22 mouse cellular contexts compared by ENCODE assay signal in the genomic region with DNA sequence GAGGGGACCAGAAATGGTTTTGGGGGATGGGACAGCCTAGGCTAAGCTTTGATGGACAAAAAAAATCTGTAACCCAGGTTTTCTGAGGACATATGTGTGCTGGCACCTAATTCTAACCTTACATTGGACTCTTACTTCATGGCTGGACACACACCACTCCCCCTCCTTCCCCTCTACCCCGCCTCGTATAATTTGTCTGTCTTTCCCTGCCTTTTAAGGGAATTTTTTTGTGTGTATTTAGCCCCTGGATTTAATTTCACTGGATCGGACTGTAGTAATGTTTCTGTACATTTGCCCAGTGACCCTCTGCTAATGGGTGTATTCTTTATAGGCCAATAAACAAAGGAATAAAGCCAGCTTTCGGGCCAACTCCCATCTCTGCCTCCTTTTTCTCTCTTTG. TPM values are rescaled to one million over a fixed set of nuclear protein-coding genes. Genes with fewer than 3 reads are reported as not detected.
"Had no signal": no experiment of that assay in that cellular context is flagged by ENCODE, and none has a peak within 500 bp of the region (broad histone marks: within the 10 kb centered on the region; RNA-seq: fewer than 3 reads in every experiment).

No protein-coding gene starts in this region.

- H3K27me3 ChIP-seq: midbrain, embryonic 12.5 days; neural tube, embryonic 13.5 days; neural tube, embryonic 15.5 days had no signal

- H3K4me3 ChIP-seq: liver, embryonic 12.5 days; midbrain, embryonic 10.5 days; midbrain, embryonic 12.5 days; myocyte; neural tube, embryonic 13.5 days; neural tube, embryonic 15.5 days had no signal

- H3K36me3 ChIP-seq: liver, embryonic 12.5 days; midbrain, embryonic 10.5 days; midbrain, embryonic 12.5 days; neural tube, embryonic 13.5 days; neural tube, embryonic 15.5 days had no signal

- DNase-seq: lung, adult 2 months; lung, postnatal 10 days; lung, postnatal 4 days; midbrain, embryonic 14.5 days; right cerebral cortex, postnatal 14 days; thymus, adult 18-20 months; thymus, postnatal 14 days; thymus, postnatal 36 days had no signal

- H3K9me3 ChIP-seq: liver, embryonic 12.5 days; midbrain, embryonic 10.5 days; midbrain, embryonic 12.5 days; neural tube, embryonic 13.5 days; neural tube, embryonic 15.5 days had no signal

- H3K4me1 ChIP-seq: liver, embryonic 12.5 days; midbrain, embryonic 10.5 days; midbrain, embryonic 12.5 days; neural tube, embryonic 13.5 days; neural tube, embryonic 15.5 days had no signal

- ATAC-seq: liver, embryonic 12.5 days; midbrain, embryonic 16.5 days had no signal

- H3K9ac ChIP-seq: liver, embryonic 12.5 days; liver, embryonic 14.5 days; midbrain, embryonic 12.5 days; neural tube, embryonic 13.5 days; neural tube, embryonic 15.5 days had no signal

- H3K4me2 ChIP-seq: liver, embryonic 12.5 days; midbrain, embryonic 12.5 days; neural tube, embryonic 13.5 days; neural tube, embryonic 15.5 days had no signal

- H3K27ac ChIP-seq: liver, embryonic 12.5 days; liver, embryonic 14.5 days; midbrain, embryonic 10.5 days; midbrain, embryonic 12.5 days; neural tube, embryonic 13.5 days; neural tube, embryonic 15.5 days had no signal

RNA-seq across cellular contexts. Expression of gene Mfap5, which starts 0.6 kb away (rescaled TPM):
- total RNA-seq: megakaryocyte, adult 5-6 weeks; megakaryocyte-erythroid progenitor cell, adult 5-6 weeks had no signal

RNA-seq across cellular contexts. Expression of gene Rimklb, which starts 6.5 kb away (rescaled TPM):
- total RNA-seq: megakaryocyte, adult 5-6 weeks; megakaryocyte-erythroid progenitor cell, adult 5-6 weeks had no signal
- polyA plus RNA-seq: myocyte; spleen, adult 2 months had no signal

RNA-seq across cellular contexts. Expression of gene Aicda, which starts 48.6 kb away (rescaled TPM):
- total RNA-seq: megakaryocyte, adult 5-6 weeks; megakaryocyte-erythroid progenitor cell, adult 5-6 weeks had no signal
- polyA plus RNA-seq: liver, embryonic 12.5 days; liver, embryonic 14.5 days; liver, embryonic 16.5 days; lung, adult 2 months; midbrain, embryonic 10.5 days; midbrain, embryonic 12.5 days; myocyte; neural tube, embryonic 11.5 days; stomach, embryonic 14.5 days had no signal
